11 mouse cellular contexts compared by ENCODE assay signal in the genomic region with DNA sequence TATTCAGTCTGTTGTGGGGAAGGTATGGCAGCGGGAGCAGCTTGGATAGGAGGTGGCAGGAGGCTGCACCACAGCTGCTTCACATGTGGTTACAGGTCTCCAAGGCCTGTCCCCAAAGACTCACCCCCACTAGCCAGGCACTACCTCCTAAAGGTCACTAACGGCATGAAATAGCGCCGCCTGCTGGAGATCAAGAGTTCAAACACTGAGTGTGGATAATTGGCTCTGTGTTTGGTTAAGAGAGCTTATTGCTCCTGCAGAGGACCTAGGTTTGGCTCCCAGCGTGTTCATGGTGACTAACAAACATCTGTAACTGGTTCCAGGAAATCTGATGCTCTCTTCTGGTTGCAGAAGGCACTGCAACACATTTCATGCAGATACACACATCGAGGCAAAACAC.
DNase-seq lines count a peak whose midpoint lies in the region; ATAC-seq and TF ChIP-seq lines count a peak whose summit lies in the region.
"Had no signal": no experiment of that assay in that cellular context is flagged by ENCODE, and none has a peak within 500 bp of the region (broad histone marks: within the 10 kb centered on the region; RNA-seq: fewer than 3 reads in every experiment).

No protein-coding gene starts in this region.

- H3K27me3 ChIP-seq in hindbrain, embryonic 10.5 days (ENCODE audit: insufficient read depth, poor library complexity, severe bottlenecking), result no peaks in the 10 kb centered on the region
- H3K27me3 ChIP-seq in hindbrain, embryonic 16.5 days (replicated peaks; ENCODE audit: control insufficient read depth, insufficient read depth, low read length), result no peaks in the 10 kb centered on the region
- H3K27me3 ChIP-seq in midbrain, embryonic 11.5 days (ENCODE audit: control insufficient read depth, insufficient read depth, low read length), result no peaks in the 10 kb centered on the region
- no peaks in the 10 kb centered on the region for H3K27me3 ChIP-seq in midbrain, embryonic 16.5 days (ENCODE audit: control insufficient read depth, insufficient read depth, low read depth, low read length)
- H3K27me3 ChIP-seq: embryonic facial prominence, embryonic 15.5 days; limb, embryonic 12.5 days had no signal

- no peak for TF ChIP-seq POLR2A in cortical plate, adult 2 months (IDR thresholded peaks at IDR 0.05; ENCODE audit: extremely low read depth, insufficient read depth, low read length)

- ATAC-seq in hindbrain, embryonic 16.5 days, result no peak
- ATAC-seq in midbrain, embryonic 11.5 days (ENCODE audit: low FRiP score), result no peak
- ATAC-seq in midbrain, embryonic 16.5 days, result no peak
- ATAC-seq in megakaryocyte-erythroid progenitor cell, adult 5-6 weeks (replicated peaks; ENCODE audit: low FRiP score, low TSS enrichment, poor library complexity, severe bottlenecking), result no peak

- 43% methylated on average over 6 of the region's 6 CpGs for WGBS in hindbrain, embryonic 10.5 days
- WGBS in hindbrain, embryonic 16.5 days, result 46% methylated on average over 6 of the region's 6 CpGs
- 47% methylated on average over 6 of the region's 6 CpGs for WGBS in midbrain, embryonic 11.5 days
- 45% methylated on average over 6 of the region's 6 CpGs for WGBS in midbrain, embryonic 16.5 days

- H3K4me2 ChIP-seq in hindbrain, embryonic 16.5 days (ENCODE audit: low read length), result no peak overlapping the region
- no peak overlapping the region for H3K4me2 ChIP-seq in midbrain, embryonic 11.5 days
- no peak overlapping the region for H3K4me2 ChIP-seq in midbrain, embryonic 16.5 days (ENCODE audit: low read length)
- H3K4me2 ChIP-seq: embryonic facial prominence, embryonic 15.5 days; limb, embryonic 12.5 days had no signal

- peaks cover 14% of the 10 kb centered on the region; the same call in 1 of the 2 replicates for H3K4me1 ChIP-seq in hindbrain, embryonic 10.5 days (replicated peaks)
- no peaks in the 10 kb centered on the region for H3K4me1 ChIP-seq in hindbrain, embryonic 16.5 days (ENCODE audit: control insufficient read depth, insufficient read depth, low read depth, low read length)
- H3K4me1 ChIP-seq in midbrain, embryonic 11.5 days (ENCODE audit: control insufficient read depth, insufficient read depth, low read length), result no peaks in the 10 kb centered on the region
- H3K4me1 ChIP-seq in midbrain, embryonic 16.5 days (ENCODE audit: control insufficient read depth, insufficient read depth, low read length), result no peaks in the 10 kb centered on the region
- no peaks in the 10 kb centered on the region for H3K4me1 ChIP-seq in cortical plate, adult 2 months (ENCODE audit: control insufficient read depth, insufficient read depth, low read length)

- H3K9ac ChIP-seq in hindbrain, embryonic 16.5 days (ENCODE audit: low read depth, low read length), result no peak overlapping the region
- no peak overlapping the region for H3K9ac ChIP-seq in midbrain, embryonic 11.5 days (ENCODE audit: low read length)
- H3K9ac ChIP-seq in midbrain, embryonic 16.5 days (ENCODE audit: low read depth, low read length), result no peak overlapping the region
- H3K9ac ChIP-seq: embryonic facial prominence, embryonic 15.5 days; limb, embryonic 12.5 days had no signal

- intact Hi-C loops in left cerebral cortex, postnatal 25 days (cut with DNase I), result no loop called here

- no peaks in the 10 kb centered on the region for H3K36me3 ChIP-seq in hindbrain, embryonic 10.5 days
- H3K36me3 ChIP-seq in hindbrain, embryonic 16.5 days (ENCODE audit: control insufficient read depth, insufficient read depth, low read length), result no peaks in the 10 kb centered on the region
- H3K36me3 ChIP-seq in midbrain, embryonic 11.5 days (ENCODE audit: control insufficient read depth, insufficient read depth, low read length), result no peaks in the 10 kb centered on the region
- H3K36me3 ChIP-seq in midbrain, embryonic 16.5 days (ENCODE audit: control insufficient read depth, insufficient read depth, low read length), result no peaks in the 10 kb centered on the region
- H3K36me3 ChIP-seq: embryonic facial prominence, embryonic 15.5 days; limb, embryonic 12.5 days had no signal

- H3K4me3 ChIP-seq in hindbrain, embryonic 10.5 days, result no peak overlapping the region
- H3K4me3 ChIP-seq in hindbrain, embryonic 16.5 days (ENCODE audit: low read length), result no peak overlapping the region
- no peak overlapping the region for H3K4me3 ChIP-seq in midbrain, embryonic 11.5 days (ENCODE audit: low read depth, low read length)
- no peak overlapping the region for H3K4me3 ChIP-seq in midbrain, embryonic 16.5 days (ENCODE audit: low read depth, low read length)
- no peak overlapping the region for H3K4me3 ChIP-seq in cortical plate, adult 2 months (ENCODE audit: insufficient read depth, low read length)
- H3K4me3 ChIP-seq: embryonic facial prominence, embryonic 15.5 days; limb, embryonic 12.5 days had no signal

- peak; percentile 15; the same call in 1 of the 2 replicates for TF ChIP-seq CTCF in cortical plate, adult 2 months (IDR thresholded peaks at IDR 0.05; ENCODE audit: extremely low read depth, insufficient read depth, low read length)

- no peaks in the 10 kb centered on the region for H3K9me3 ChIP-seq in hindbrain, embryonic 10.5 days
- H3K9me3 ChIP-seq in hindbrain, embryonic 16.5 days (ENCODE audit: control insufficient read depth, low read length), result no peaks in the 10 kb centered on the region
- no peaks in the 10 kb centered on the region for H3K9me3 ChIP-seq in midbrain, embryonic 11.5 days (ENCODE audit: control insufficient read depth, low read length)
- H3K9me3 ChIP-seq in midbrain, embryonic 16.5 days (replicated peaks; ENCODE audit: control insufficient read depth, low read length, poor library complexity, severe bottlenecking), result no peaks in the 10 kb centered on the region
- H3K9me3 ChIP-seq: embryonic facial prominence, embryonic 15.5 days had no signal

- DNase-seq in hindbrain, embryonic 10.5 days (ENCODE audit: low spot score), result peak; percentile 28
- DNase-seq in midbrain, embryonic 11.5 days (ENCODE audit: low spot score, missing footprints), result peak; percentile 81
- peak; percentile 6 for DNase-seq in retina, postnatal 7 days (ENCODE audit: low read depth, low spot score)
- DNase-seq in left cerebral cortex, postnatal 25 days (ENCODE audit: low spot score in 2 of 2), result no peak
- DNase-seq: thymus, postnatal 36 days had no signal

- H3K27ac ChIP-seq in hindbrain, embryonic 10.5 days, result no peak overlapping the region
- H3K27ac ChIP-seq in hindbrain, embryonic 16.5 days (ENCODE audit: low read depth, low read length), result no peak overlapping the region
- H3K27ac ChIP-seq in midbrain, embryonic 11.5 days (ENCODE audit: low read depth, low read length), result no peak overlapping the region
- H3K27ac ChIP-seq in midbrain, embryonic 16.5 days (ENCODE audit: low read length), result no peak overlapping the region
- H3K27ac ChIP-seq in cortical plate, adult 2 months (ENCODE audit: insufficient read depth, low read length), result no peak overlapping the region
- H3K27ac ChIP-seq: embryonic facial prominence, embryonic 15.5 days; limb, embryonic 12.5 days had no signal

Comparison
In these comparisons a context has a peak if more than half of its experiments do, and no peak if none do; other contexts are left out.
1. DNase-seq: peak in hindbrain, embryonic 10.5 days (single experiment), midbrain, embryonic 11.5 days (single experiment) and retina, postnatal 7 days (single experiment); none in left cerebral cortex, postnatal 25 days (0 of 2).